Mouse (Mus musculus): Measurements from ENCODE around the gene Washc3. TPM values are rescaled to one million over a fixed set of nuclear protein-coding genes. Genes with fewer than 3 reads are reported as not detected.

The Washc3 gene
- total RNA-seq (2023): 10 to 100 TPM; 23.1 to 28.3 TPM

DNA sequence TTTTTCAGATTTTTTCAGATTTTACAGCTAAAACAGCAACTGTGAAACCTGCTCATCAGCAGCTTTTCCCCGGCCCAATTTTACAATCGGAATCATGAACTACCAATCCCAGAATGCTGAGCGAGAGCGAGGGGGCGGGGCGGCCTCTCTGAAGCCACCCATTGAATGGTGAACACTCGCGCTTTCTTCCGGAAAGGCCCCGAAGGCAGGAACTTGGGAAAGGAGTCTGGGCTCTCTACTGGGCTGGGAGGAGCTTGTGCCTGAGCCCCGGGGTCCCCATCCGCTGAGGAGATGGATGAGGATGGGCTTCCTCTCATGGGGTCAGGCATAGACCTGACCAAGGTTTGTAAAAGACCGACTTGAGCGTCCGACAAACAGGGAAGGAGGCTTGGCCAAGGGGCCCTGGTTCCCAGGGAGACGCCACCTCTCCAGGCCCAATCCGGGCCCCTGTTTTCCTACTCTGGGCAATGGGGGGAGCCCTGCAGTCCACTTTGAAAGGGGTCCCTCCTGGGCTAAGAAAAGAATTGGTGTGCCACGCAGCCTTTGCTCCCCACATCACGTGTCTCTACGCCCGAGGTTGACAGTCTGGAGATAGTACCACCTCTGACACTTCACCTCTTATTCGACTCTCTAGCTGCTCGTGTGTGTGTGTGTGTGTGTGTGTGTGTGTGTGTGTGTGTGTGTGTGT is at the start of gene Washc3:
TSS of gene Washc3 (plus strand) at position 143 of the 688 bp plus-strand sequence.

Other genes starting within 250 kb of the Washc3 start
- not detected for gene Pmch, start 110.0 kb upstream of the Washc3 start, total RNA-seq (2023)
- gene Parpbp, start 54.2 kb upstream of the Washc3 start, total RNA-seq (2023): 10 to 100 TPM in 1 of 2 experiments, 1 to 10 TPM in 1; 9.5 to 11.9 TPM
- 10 to 100 TPM in 1 of 2 experiments, 1 to 10 TPM in 1; 6.3 to 11.2 TPM for gene Nup37, start 54.1 kb upstream of the Washc3 start, total RNA-seq (2023)
- gene Dram1, start 178.0 kb downstream of the Washc3 start, total RNA-seq (2023): 10 to 100 TPM; 32.3 to 33.9 TPM
- 10 to 100 TPM; 25.8 to 33.0 TPM for gene Gnptab, start 178.0 kb downstream of the Washc3 start, total RNA-seq (2023)